Mouse (Mus musculus) heart, postnatal 0 days (tissue): ENCODE results near the gene Platr17. TPM values are rescaled to one million over a fixed set of nuclear protein-coding genes. Genes with fewer than 3 reads are reported as not detected.
"Not testable (repeated sequence)": the region's sequence is repeated elsewhere in the genome, so short reads cannot be mapped to it uniquely, and the experiment has no call there.

Experiments used
- ATAC-seq: fragments of 200-750 bp; cut with Nextera tagmentation; 2 replicates; pipeline ENCODE4 v1.8.0; 2017; ENCODE audit warnings: low read depth, moderate number of reproducible peaks, moderate library complexity; ENCODE audit not compliant: insufficient read depth
- DNase-seq: peaks from one replicate; pipeline ENCODE4 v3.0.0-alpha.2; 2016; ENCODE audit warnings: low spot score
- H3K27ac ChIP-seq: fragments of 300-500 bp; sonication (generic); 2 replicates; pipeline ENCODE4 v1.5.1; 2014; ENCODE audit warnings: low read depth, mild to moderate bottlenecking
- H3K27me3 ChIP-seq: fragments of 300-500 bp; sonication (generic); 2 replicates; pipeline ENCODE4 v1.6.1; 2014; ENCODE audit warnings: low read length, mixed read lengths; ENCODE audit not compliant: control insufficient read depth, insufficient read depth
- H3K36me3 ChIP-seq: fragments of 300-500 bp; sonication (generic); replicated peaks from 2 replicates; pipeline ENCODE4 v1.6.1; 2014; ENCODE audit warnings: low read length, mixed read lengths; ENCODE audit not compliant: control insufficient read depth, insufficient read depth
- H3K4me1 ChIP-seq: fragments of 300-500 bp; sonication (generic); 2 replicates; pipeline ENCODE4 v1.6.1; 2014; ENCODE audit warnings: antibody characterized with exemption; ENCODE audit not compliant: control insufficient read depth, insufficient read depth
- H3K4me2 ChIP-seq: fragments of 300-500 bp; sonication (generic); 2 replicates; pipeline ENCODE4 v1.6.1; 2014; ENCODE audit warnings: low read depth, mild to moderate bottlenecking, low read length, moderate library complexity
- H3K4me3 ChIP-seq: fragments of 300-500 bp; sonication (generic); 2 replicates; pipeline ENCODE4 v1.5.1; 2014; ENCODE audit warnings: low read depth, low read length
- H3K9ac ChIP-seq: fragments of 300-500 bp; sonication (generic); replicated peaks from 2 replicates; pipeline ENCODE4 v1.6.1; 2014; ENCODE audit warnings: low read depth, low read length, mixed read lengths
- H3K9me3 ChIP-seq: fragments of 300-500 bp; sonication (generic); replicated peaks from 2 replicates; pipeline ENCODE4 v1.6.1; 2016; ENCODE audit warnings: low read length; ENCODE audit not compliant: control insufficient read depth
- CTCF ChIP-seq: IDR thresholded peaks from 2 replicates; pipeline ENCODE4 v1.5.1; 2016; ENCODE audit warnings: antibody characterized with exemption, control low read depth, low read depth
- EP300 ChIP-seq: IDR thresholded peaks from 2 replicates; pipeline ENCODE4 v1.6.1; 2016; ENCODE audit warnings: antibody characterized with exemption, low read depth
- WGBS: fragments of 180-500 bp; shearing (Covaris S2); extraction: QIAGEN DNeasy Blood & Tissue Kit; methylation state at CpG from one replicate; pipeline ENCODE4 v1.1.7; 2014; 5-methylcytosine and 5-hydroxymethylcytosine counted together
- polyA plus RNA-seq: library from polyadenylated mRNA; unstranded; fragments of >200 nt; fragmentation: Nextera tagmentation; extraction: Ambion mirVana; gene quantifications from 2 replicates; pipeline ENCODE4 v1.2.1, GENCODE M21; 2015
- total RNA-seq: library from RNA; depleted of rRNA; stranded (reverse); fragments of >200 nt; gene quantifications from 2 replicates; pipeline ENCODE4 v1.2.3, GENCODE M21; 2014; ENCODE audit warnings: low replicate concordance

The Platr17 gene
- total and polyA plus RNA-seq, 2 experiments from 2014 or later, result not detected

DNA sequence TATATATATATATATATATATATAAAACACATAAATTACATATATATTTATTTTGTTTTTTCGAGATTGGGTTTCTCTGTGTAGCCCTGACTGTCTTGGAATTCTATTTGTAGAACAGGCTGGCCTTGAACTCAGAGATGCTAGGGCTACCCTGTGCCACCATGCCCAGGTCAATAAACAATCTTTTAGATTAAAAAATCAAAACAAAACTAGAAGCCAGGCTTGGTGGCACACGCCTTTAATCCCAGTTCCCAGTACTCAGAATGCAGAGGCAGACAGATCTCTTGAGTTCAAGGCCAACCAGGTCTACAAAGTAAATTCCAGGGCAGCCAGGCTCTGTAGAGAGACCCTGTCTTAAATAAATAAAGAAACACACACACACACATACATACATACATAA lies 13.6 kb upstream of the Platr17 start:
- DNase-seq (no peak), ATAC-seq (no peak)
- 61% methylated on average over 2 of the region's 2 CpGs for WGBS
- Histone ChIP-seq H3K4me3 (no peak overlapping the region), H3K4me2 (no peak overlapping the region), H3K9ac (no peak overlapping the region), H3K9me3 (no peaks in the 10 kb centered on the region), H3K27ac (no peak overlapping the region), H3K4me1 (peaks cover 9% of the 10 kb centered on the region), H3K27me3 (no peaks in the 10 kb centered on the region), H3K36me3 (peaks cover under 1% of the 10 kb centered on the region; the same call in 1 of the 2 replicates)
- TF ChIP-seq EP300, result no peak
- TF ChIP-seq CTCF, result no peak

GRCm38 (mm10) chr17:33891892-33892291 lies 13.0 kb upstream of the Platr17 start:
- not testable (repeated sequence) for DNase-seq, H3K4me2 ChIP-seq, H3K9ac ChIP-seq, ATAC-seq, H3K36me3 ChIP-seq, H3K4me1 ChIP-seq, H3K4me3 ChIP-seq, H3K27ac ChIP-seq, H3K9me3 ChIP-seq, H3K27me3 ChIP-seq
- WGBS, result 64% methylated on average over 6 of the region's 6 CpGs

DNA sequence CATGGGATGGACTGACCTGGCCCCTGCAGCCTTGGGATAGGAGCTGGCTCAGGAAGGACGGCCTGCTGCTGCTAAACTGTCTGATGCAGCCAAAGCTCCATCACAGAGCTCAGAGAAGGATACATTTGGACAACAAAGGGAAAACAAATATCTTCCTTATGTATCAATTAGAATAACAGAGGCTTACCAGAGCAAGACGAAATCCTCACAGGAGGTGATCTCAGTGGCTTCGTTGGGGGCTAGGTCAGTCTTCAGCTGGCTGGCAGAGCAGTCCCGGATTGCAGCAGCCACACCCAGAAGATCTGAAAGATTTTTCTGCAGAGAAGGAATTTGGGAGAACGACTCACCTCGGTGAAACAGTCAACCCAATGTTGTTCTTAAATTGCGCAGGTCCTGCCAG lies 12.5 kb upstream of the Platr17 start:
- no peaks in the 10 kb centered on the region for H3K9me3 ChIP-seq
- H3K27me3 ChIP-seq, result no peaks in the 10 kb centered on the region
- H3K4me1 ChIP-seq, result peaks cover 9% of the 10 kb centered on the region
- no peak overlapping the region for H3K4me2 ChIP-seq
- ATAC-seq, result no peak
- no peak overlapping the region for H3K9ac ChIP-seq
- 35% methylated on average over 7 of the region's 7 CpGs for WGBS
- H3K4me3 ChIP-seq, result no peak overlapping the region
- DNase-seq, result no peak
- TF ChIP-seq EP300 (no peak), CTCF (no peak)
- H3K36me3 ChIP-seq, result no peaks in the 10 kb centered on the region
- no peak overlapping the region for H3K27ac ChIP-seq

DNA sequence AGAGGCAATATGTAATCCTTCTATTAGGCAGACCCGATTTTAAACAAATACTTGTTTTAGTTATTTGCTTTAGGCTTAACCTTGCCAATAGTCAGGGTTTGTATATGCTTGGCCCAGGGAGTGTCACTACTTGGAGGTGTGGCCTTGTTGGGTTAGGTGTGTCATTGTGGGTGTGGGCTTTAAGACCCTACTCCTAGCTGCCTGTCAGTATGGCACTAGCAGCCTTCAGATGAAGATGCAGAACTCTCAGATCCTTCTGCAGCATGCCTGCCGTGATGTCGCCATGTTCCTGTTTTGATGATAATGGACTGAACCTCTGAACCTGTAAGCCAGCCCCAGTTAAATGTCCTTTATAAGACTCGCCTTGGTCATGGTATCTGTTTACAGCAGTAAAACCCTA lies 11.9 kb upstream of the Platr17 start:
- not testable (repeated sequence) for H3K36me3 ChIP-seq, H3K27ac ChIP-seq, H3K9me3 ChIP-seq, H3K9ac ChIP-seq, H3K4me1 ChIP-seq, H3K4me2 ChIP-seq, DNase-seq, H3K4me3 ChIP-seq, H3K27me3 ChIP-seq, ATAC-seq
- 70% methylated on average over 4 of the region's 4 CpGs for WGBS

- no peak for TF ChIP-seq EP300
- peak; percentile 65 for TF ChIP-seq CTCF
- H3K27ac ChIP-seq, result no peak overlapping the region
- 44% methylated on average over 6 of the region's 6 CpGs for WGBS
- H3K9me3 ChIP-seq, result no peaks in the 10 kb centered on the region
- H3K9ac ChIP-seq, result no peak overlapping the region
- H3K4me2 ChIP-seq, result no peak overlapping the region
- H3K4me3 ChIP-seq, result no peak overlapping the region
- ATAC-seq, result no peak
- no peaks in the 10 kb centered on the region for H3K4me1 ChIP-seq
- no peaks in the 10 kb centered on the region for H3K27me3 ChIP-seq
- no peaks in the 10 kb centered on the region for H3K36me3 ChIP-seq
- DNase-seq, result peak; percentile 45
Measured at GRCm38 (mm10) chr17:33897114-33897794, 7.7 kb upstream of the Platr17 start.

- not testable (repeated sequence) for H3K4me2 ChIP-seq, H3K9ac ChIP-seq, H3K27me3 ChIP-seq, H3K27ac ChIP-seq, DNase-seq, H3K4me3 ChIP-seq, H3K9me3 ChIP-seq, H3K36me3 ChIP-seq, ATAC-seq, H3K4me1 ChIP-seq
- 67% methylated on average over 4 of the region's 4 CpGs for WGBS
Measured at GRCm38 (mm10) chr17:33898193-33898592, 6.7 kb upstream of the Platr17 start.
